In the genomic region with DNA sequence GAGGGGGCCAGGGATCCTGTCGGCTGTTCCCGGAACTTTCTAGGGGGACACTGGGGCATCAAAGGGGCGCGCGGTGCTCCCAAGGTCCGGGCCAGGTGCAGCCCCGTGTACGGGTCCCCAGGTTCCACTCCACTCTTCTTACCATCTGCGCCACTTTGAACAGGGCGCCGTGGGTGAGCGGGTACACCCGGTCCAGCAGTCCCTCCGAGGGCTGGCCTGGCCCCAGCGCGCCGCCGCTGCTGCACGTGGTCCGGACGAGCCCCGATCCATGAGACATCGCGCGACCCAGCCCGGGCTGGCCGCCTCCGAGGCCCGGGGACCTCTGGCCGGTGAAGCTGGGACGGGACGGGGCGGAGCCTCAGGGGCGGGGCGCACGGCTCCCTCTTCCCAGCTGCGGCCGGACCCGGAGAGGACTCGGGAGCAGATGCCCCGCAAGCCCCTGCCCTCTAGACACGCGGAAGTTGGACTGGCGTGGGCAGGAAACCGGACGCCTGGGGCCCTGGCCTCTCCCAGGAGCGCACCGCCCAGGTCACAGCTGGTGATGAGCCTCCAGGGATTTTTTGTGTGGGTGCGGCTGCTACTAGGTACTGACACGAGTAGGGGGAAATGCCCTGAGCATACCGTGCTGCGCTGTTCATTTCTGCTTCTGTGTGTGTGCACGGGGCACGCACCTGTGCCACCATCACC, we compare ENCODE assay signal across 8 mouse cellular contexts. TPM values are rescaled to one million over a fixed set of nuclear protein-coding genes. Genes with fewer than 3 reads are reported as not detected.
A peak's percentile ranks its signal among the peaks of the same experiment; 100 is the strongest.
DNase-seq lines count a peak whose midpoint lies in the region; ATAC-seq and TF ChIP-seq lines count a peak whose summit lies in the region.

Cmtm7 (minus strand) TSS at position 331 of the 687 bp plus-strand sequence.

- DNase-seq in cerebellum, adult 18-20 months: peak; percentile 51 to 52
- DNase-seq in cerebellum, adult 11-12 months: no peak
- DNase-seq in cerebellum, postnatal 10 days: peak; percentile 53 to 58
- DNase-seq in gastrocnemius, postnatal 14 days: peak; percentile 85
- peak; percentile 35 for DNase-seq in hindbrain, postnatal 0 days (ENCODE audit: low spot score)
- peak; percentile 45 for DNase-seq in liver, embryonic 13.5 days
- peak; percentile 66 for DNase-seq in naive thymus-derived CD4-positive, alpha-beta T cell, adult 2 months (ENCODE audit: low read depth)

- H3K4me1 ChIP-seq in hindbrain, postnatal 0 days (ENCODE audit: insufficient read depth, low read length): no peaks in the 10 kb centered on the region
- peaks cover 48% of the 10 kb centered on the region for H3K4me1 ChIP-seq in liver, embryonic 13.5 days (replicated peaks)
- H3K4me1 ChIP-seq in stomach, embryonic 16.5 days (ENCODE audit: control insufficient read depth, insufficient read depth, low read length): peaks cover 19% of the 10 kb centered on the region

- no peaks in the 10 kb centered on the region for H3K9me3 ChIP-seq in hindbrain, postnatal 0 days (ENCODE audit: low read length)
- no peaks in the 10 kb centered on the region for H3K9me3 ChIP-seq in liver, embryonic 13.5 days (replicated peaks)
- H3K9me3 ChIP-seq in stomach, embryonic 16.5 days (replicated peaks; ENCODE audit: control insufficient read depth, low read length): no peaks in the 10 kb centered on the region

- H3K4me2 ChIP-seq in hindbrain, postnatal 0 days (ENCODE audit: low read depth, low read length): peak within 1 kb of the TSS; percentile 92
- peak within 1 kb of the TSS; percentile 80 for H3K4me2 ChIP-seq in liver, embryonic 13.5 days
- H3K4me2 ChIP-seq in stomach, embryonic 16.5 days (ENCODE audit: low read depth, low read length): peak within 1 kb of the TSS; percentile 84

- no peaks in the 10 kb centered on the region for H3K36me3 ChIP-seq in hindbrain, postnatal 0 days (ENCODE audit: insufficient read depth, low read length)
- H3K36me3 ChIP-seq in liver, embryonic 13.5 days: no peaks in the 10 kb centered on the region
- no peaks in the 10 kb centered on the region for H3K36me3 ChIP-seq in stomach, embryonic 16.5 days (ENCODE audit: control insufficient read depth, insufficient read depth, low read length)

- peak; percentile 76 for ATAC-seq in hindbrain, postnatal 0 days
- peak; percentile 78 for ATAC-seq in liver, embryonic 13.5 days (ENCODE audit: low read depth)
- peak; percentile 91 for ATAC-seq in stomach, embryonic 16.5 days (ENCODE audit: insufficient read depth, low FRiP score)

- peak within 1 kb of the TSS; percentile 47 for H3K4me3 ChIP-seq in hindbrain, postnatal 0 days (ENCODE audit: low read length)
- H3K4me3 ChIP-seq in liver, embryonic 13.5 days (replicated peaks): peak within 1 kb of the TSS; percentile 61
- H3K4me3 ChIP-seq in stomach, embryonic 16.5 days (replicated peaks; ENCODE audit: low read length): peak within 1 kb of the TSS; percentile 70

- H3K27me3 ChIP-seq in hindbrain, postnatal 0 days (ENCODE audit: insufficient read depth, low read length): peaks cover 3% of the 10 kb centered on the region; the same call in 1 of the 2 replicates
- H3K27me3 ChIP-seq in liver, embryonic 13.5 days: peaks cover 8% of the 10 kb centered on the region; the same call in 1 of the 2 replicates
- H3K27me3 ChIP-seq in stomach, embryonic 16.5 days (ENCODE audit: control insufficient read depth, insufficient read depth, low read length): no peaks in the 10 kb centered on the region

- no peak for TF ChIP-seq CTCF in hindbrain, postnatal 0 days (IDR thresholded peaks at IDR 0.05; ENCODE audit: low read depth)

- intact Hi-C loops in gastrocnemius, postnatal 14 days (cut with DNase I; ENCODE audit: low total_unique reads): no loop called here

- 3% methylated on average over 52 of the region's 54 CpGs for WGBS in hindbrain, postnatal 0 days
- WGBS in liver, embryonic 13.5 days (ENCODE audit: insufficient replicate concordance): under 1% methylated on average over 53 of the region's 54 CpGs
- WGBS in stomach, embryonic 16.5 days: under 1% methylated on average over 54 of the region's 54 CpGs

- H3K9ac ChIP-seq in hindbrain, postnatal 0 days (replicated peaks; ENCODE audit: low read length): peak within 1 kb of the TSS; percentile 45
- peak within 1 kb of the TSS; percentile 73 for H3K9ac ChIP-seq in liver, embryonic 13.5 days
- peak within 1 kb of the TSS; percentile 87 for H3K9ac ChIP-seq in stomach, embryonic 16.5 days (ENCODE audit: low read length)

- peak within 1 kb of the TSS; percentile 62; the same call in 1 of the 2 replicates for H3K27ac ChIP-seq in hindbrain, postnatal 0 days
- H3K27ac ChIP-seq in liver, embryonic 13.5 days: peak within 1 kb of the TSS; percentile 73
- H3K27ac ChIP-seq in stomach, embryonic 16.5 days (ENCODE audit: low read length): peak within 1 kb of the TSS; percentile 90

RNA-seq across cellular contexts. Expression of gene Cmtm7, which starts in this region (rescaled TPM):
- total RNA-seq in gastrocnemius, postnatal 14 days (2021): 10 to 100 TPM in 1 of 2 experiments, 1 to 10 TPM in 1; 7.3 to 10.6 TPM
- total RNA-seq in hindbrain, postnatal 0 days (2014; rRNA removed): 14.3 and 21.1 TPM in 2 replicates
- 10.2 and 11.8 TPM in 2 replicates for polyA plus RNA-seq in hindbrain, postnatal 0 days (2015; fragmentation: Nextera tagmentation; extraction: Ambion mirVana)
- polyA plus RNA-seq in liver, embryonic 13.5 days (2015; fragmentation: Nextera tagmentation; extraction: Ambion mirVana): 52.4 and 59.5 TPM in 2 replicates
- polyA plus RNA-seq in stomach, embryonic 16.5 days (2015; fragmentation: Nextera tagmentation; extraction: Ambion mirVana): 87.2 and 95.6 TPM in 2 replicates
